Mouse (Mus musculus) spleen, adult 2 months (tissue): ENCODE results near the gene Mafb. TPM values are rescaled to one million over a fixed set of nuclear protein-coding genes. Genes with fewer than 3 reads are reported as not detected.

Experiments used
- DNase-seq, 2 experiments: peaks; one replicate each; pipeline versions ENCODE4 v3.0.0 to v3.0.0-alpha.2; 2012 to 2021; ENCODE audit warnings: low spot score in 2 of 2, low read depth in 1 of 2
- H3K27ac ChIP-seq: fragments of 200-500 bp; 2 replicates; pipeline ENCODE4 v1.5.1; 2012; ENCODE audit warnings: low read length, inconsistent platforms; ENCODE audit not compliant: insufficient read depth
- H3K27me3 ChIP-seq: fragments of 200-500 bp; 2 replicates; pipeline ENCODE4 v1.6.1; 2012; ENCODE audit warnings: mild to moderate bottlenecking, moderate library complexity, low read length, inconsistent platforms; ENCODE audit not compliant: control insufficient read depth, insufficient read depth
- H3K36me3 ChIP-seq: fragments of 200-500 bp; 2 replicates; pipeline ENCODE4 v1.6.1; 2012; ENCODE audit warnings: mild to moderate bottlenecking, low read length, inconsistent platforms; ENCODE audit not compliant: control insufficient read depth, insufficient read depth
- H3K4me1 ChIP-seq: fragments of 200-500 bp; 2 replicates; pipeline ENCODE4 v1.6.1; 2011; ENCODE audit warnings: inconsistent platforms; ENCODE audit not compliant: control insufficient read depth, insufficient read depth, insufficient read length
- H3K4me3 ChIP-seq: fragments of 200-500 bp; 2 replicates; pipeline ENCODE4 v1.5.1; 2011; ENCODE audit warnings: mild to moderate bottlenecking, inconsistent platforms; ENCODE audit not compliant: insufficient read depth, insufficient read length; ENCODE audit errors: extremely low read depth
- CTCF ChIP-seq: fragments of 200-500 bp; IDR thresholded peaks from 2 replicates; pipeline ENCODE4 v1.5.1; 2011; ENCODE audit warnings: mild to moderate bottlenecking, inconsistent platforms; ENCODE audit not compliant: insufficient read depth, insufficient read length, insufficient replicate concordance; ENCODE audit errors: extremely low read depth
- POLR2A ChIP-seq: fragments of 200-500 bp; IDR thresholded peaks from 2 replicates; pipeline ENCODE4 v1.6.1; 2011; ENCODE audit warnings: low read depth, low read length, inconsistent platforms
- WGBS: fragments of 180-500 bp; shearing (Covaris S2); methylation state at CpG from one replicate; pipeline ENCODE4 v1.1.7; 2018; 5-methylcytosine and 5-hydroxymethylcytosine counted together
- polyA plus RNA-seq: library from polyadenylated mRNA; depleted of rRNA; stranded (reverse); fragments of >200 nt; gene quantifications from 2 replicates; pipeline ENCODE4 v1.2.3, GENCODE M21; 2012

Mafb gene
- polyA plus RNA-seq, 1 experiment: 39.8 TPM

DNA sequence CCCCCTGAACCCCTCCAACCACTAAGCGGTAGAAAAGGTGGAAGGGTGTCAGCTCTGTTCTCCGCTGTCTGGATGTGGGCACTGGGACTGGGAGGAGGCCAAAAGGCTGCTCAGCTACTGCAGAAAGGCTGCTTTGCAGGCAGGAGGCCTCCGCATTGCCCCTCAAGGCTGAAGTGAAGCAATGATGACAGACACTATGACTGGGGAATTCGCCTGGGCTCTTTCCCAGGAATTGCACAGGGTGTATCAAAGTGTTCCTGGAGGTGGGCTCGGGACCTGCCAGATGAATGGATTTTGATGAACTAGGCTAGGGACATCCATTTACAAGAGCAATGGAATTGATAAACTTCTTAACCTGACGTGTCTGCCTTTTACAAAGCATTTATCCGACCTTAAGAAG lies 27.9 kb upstream of the Mafb start:
- Histone ChIP-seq H3K27me3 (no peaks in the 10 kb centered on the region), H3K36me3 (no peaks in the 10 kb centered on the region), H3K27ac (no peak overlapping the region), H3K4me3 (no peak overlapping the region), H3K4me1 (no peaks in the 10 kb centered on the region)
- 90% methylated on average over 7 of the region's 7 CpGs for WGBS
- no peak for DNase-seq
- no peak for TF ChIP-seq POLR2A
- TF ChIP-seq CTCF: no peak

GRCm38 (mm10) chr2:160392648-160393047 lies 25.8 kb upstream of the Mafb start:
- H3K27me3 ChIP-seq: no peaks in the 10 kb centered on the region
- H3K27ac ChIP-seq: no peak overlapping the region
- TF ChIP-seq CTCF (no peak), POLR2A (no peak)
- WGBS: 54% methylated on average over 3 of the region's 3 CpGs
- no peaks in the 10 kb centered on the region for H3K4me1 ChIP-seq
- H3K4me3 ChIP-seq: no peak overlapping the region
- no peaks in the 10 kb centered on the region for H3K36me3 ChIP-seq
- no peak for DNase-seq

GRCm38 (mm10) chr2:160388596-160388995 lies 21.7 kb upstream of the Mafb start:
- TF ChIP-seq POLR2A (no peak), CTCF (no peak)
- no peak for DNase-seq
- Histone ChIP-seq H3K36me3 (no peaks in the 10 kb centered on the region), H3K27ac (no peak overlapping the region), H3K4me3 (no peak overlapping the region), H3K27me3 (no peaks in the 10 kb centered on the region), H3K4me1 (no peaks in the 10 kb centered on the region)
- WGBS: 45% methylated on average over 5 of the region's 5 CpGs

DNA sequence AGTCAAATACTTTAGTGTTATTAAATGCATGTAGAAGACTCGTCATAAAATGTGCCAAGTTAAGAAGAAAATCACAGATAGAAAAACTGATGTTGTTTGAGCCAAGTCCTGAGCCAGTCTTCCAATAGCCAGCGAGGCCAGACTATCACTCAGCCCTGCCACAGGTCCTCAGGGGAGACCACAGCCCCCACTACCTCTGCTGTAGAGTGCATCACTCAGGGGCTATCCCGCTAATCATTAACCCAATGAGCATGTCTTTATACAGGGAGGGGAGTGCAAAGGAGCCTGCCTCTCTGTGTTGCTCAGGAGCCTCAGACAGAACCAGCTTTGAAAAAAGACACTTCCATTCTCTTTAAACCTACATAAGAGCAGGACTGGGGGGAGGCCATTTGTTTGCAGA lies 16.6 kb upstream of the Mafb start:
- no peaks in the 10 kb centered on the region for H3K4me1 ChIP-seq
- H3K4me3 ChIP-seq: no peak overlapping the region
- TF ChIP-seq CTCF (no peak), POLR2A (no peak)
- no peak overlapping the region for H3K27ac ChIP-seq
- H3K36me3 ChIP-seq: no peaks in the 10 kb centered on the region
- H3K27me3 ChIP-seq: no peaks in the 10 kb centered on the region
- DNase-seq: no peak
- WGBS: 78% methylated on average over 3 of the region's 3 CpGs

DNA sequence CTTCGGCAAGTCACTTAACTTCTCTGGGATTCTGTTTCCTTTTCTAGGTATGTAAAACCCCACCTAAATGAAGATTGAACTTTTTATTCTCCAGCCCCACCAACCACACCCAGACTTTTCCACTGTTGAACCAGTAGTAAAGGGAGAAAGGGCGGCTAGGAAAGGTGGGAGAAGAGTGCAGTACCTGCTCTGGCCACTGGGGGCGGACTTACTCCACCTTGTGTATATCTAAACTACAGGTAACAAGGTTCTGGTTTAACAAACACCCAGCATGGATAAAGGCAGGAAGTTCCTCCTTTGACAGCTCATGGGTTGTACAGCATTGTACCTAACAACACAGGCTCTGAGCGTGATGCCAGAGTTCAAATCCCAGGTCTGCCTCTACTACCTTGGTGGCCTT lies 11.4 kb upstream of the Mafb start:
- H3K27ac ChIP-seq: no peak overlapping the region
- no peaks in the 10 kb centered on the region for H3K36me3 ChIP-seq
- H3K4me1 ChIP-seq: no peaks in the 10 kb centered on the region
- no peak overlapping the region for H3K4me3 ChIP-seq
- H3K27me3 ChIP-seq: no peaks in the 10 kb centered on the region
- TF ChIP-seq POLR2A (no peak), CTCF (peak; percentile 51; the same call in 1 of the 2 replicates)
- WGBS: 47% methylated on average over 4 of the region's 4 CpGs
- DNase-seq: peak in 1 of 2 experiments; percentile 27

GRCm38 (mm10) chr2:160376236-160376635 lies 9.4 kb upstream of the Mafb start:
- TF ChIP-seq POLR2A: no peak
- TF ChIP-seq CTCF: no peak

GRCm38 (mm10) chr2:160369653-160370420 lies 3.0 kb upstream of the Mafb start:
- no peak for DNase-seq
- H3K27me3 ChIP-seq: peaks cover 19% of the 10 kb centered on the region
- WGBS: 17% methylated on average over 25 of the region's 25 CpGs
- H3K36me3 ChIP-seq: no peaks in the 10 kb centered on the region
- H3K4me1 ChIP-seq: peaks cover 6% of the 10 kb centered on the region; the same call in 1 of the 2 replicates
- no peak overlapping the region for H3K4me3 ChIP-seq
- H3K27ac ChIP-seq: no peak overlapping the region
- TF ChIP-seq POLR2A: no peak
- no peak for TF ChIP-seq CTCF

More at GRCm38 (mm10) chr2:160376236-160376635, 9.4 kb upstream of the Mafb start:
- 50% methylated on average over 5 of the region's 5 CpGs for WGBS
- no peak overlapping the region for H3K4me3 ChIP-seq
- H3K27me3 ChIP-seq: no peaks in the 10 kb centered on the region
- H3K4me1 ChIP-seq: no peaks in the 10 kb centered on the region
- DNase-seq: no peak
- no peaks in the 10 kb centered on the region for H3K36me3 ChIP-seq
- H3K27ac ChIP-seq: no peak overlapping the region
